Mouse (Mus musculus): ENCODE data around the gene Ndrg3. TPM values are rescaled to one million over a fixed set of nuclear protein-coding genes. Genes with fewer than 3 reads are reported as not detected.

The Ndrg3 gene
- total RNA-seq, 2 experiments from 2014 or later: 25.1 to 25.7 TPM

DNA sequence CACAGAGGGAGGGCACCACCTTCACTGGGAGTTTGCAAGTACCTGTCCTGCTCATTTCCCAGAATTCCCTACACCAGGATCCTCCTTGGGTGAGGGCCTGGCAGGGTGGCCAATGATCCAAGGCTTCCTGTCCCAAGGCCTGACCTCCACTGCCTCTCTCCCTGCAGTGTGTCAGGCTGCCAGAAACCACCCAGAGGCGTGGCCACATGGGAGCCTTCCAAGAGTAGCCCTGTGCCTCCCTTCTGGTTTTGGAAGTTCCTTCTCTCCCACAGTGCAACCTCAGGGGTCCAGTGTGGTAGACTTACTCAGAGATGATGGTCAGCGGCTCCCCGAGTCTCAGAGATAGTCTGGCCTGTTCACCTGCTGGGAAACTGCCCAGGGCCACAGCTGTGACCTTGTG lies 112.3 kb downstream of the Ndrg3 start:
- ATAC-seq (replicated peaks; ENCODE audit: poor library complexity, severe bottlenecking): no peak

DNA sequence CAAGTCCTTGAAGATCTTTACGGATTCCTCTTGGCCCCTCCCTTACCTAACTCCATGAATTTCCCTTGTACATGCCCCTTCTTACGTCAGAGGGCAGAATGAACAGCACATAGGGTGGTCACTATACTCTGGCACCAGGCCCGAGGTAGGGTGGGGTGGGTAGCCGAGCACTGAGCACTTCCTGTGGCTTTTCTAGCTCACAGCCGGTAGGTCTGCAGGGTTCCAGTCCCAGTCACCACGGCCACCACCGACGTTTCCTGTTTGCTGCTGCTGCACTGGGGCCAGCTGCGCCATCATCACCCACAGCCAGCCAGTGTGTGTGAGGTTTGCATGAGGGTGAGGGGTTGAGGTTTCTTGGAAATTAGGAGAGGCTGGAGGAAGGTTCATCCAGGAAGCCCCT lies 114.1 kb downstream of the Ndrg3 start:
- peak; percentile 78 for ATAC-seq (replicated peaks; ENCODE audit: poor library complexity, severe bottlenecking)

Other genes with a start within 250 kb of the Ndrg3 start
- not detected in 2 replicates for gene Myl9, start 216.6 kb downstream of the Ndrg3 start, total RNA-seq (2014; fragmentation: Nextera tagmentation)
- not detected in 2 replicates for gene Myl9, start 216.6 kb downstream of the Ndrg3 start, total RNA-seq (2017)
- gene Tgif2, start 152.0 kb downstream of the Ndrg3 start, total RNA-seq (2014; fragmentation: Nextera tagmentation): 5.3 and 13.0 TPM in 2 replicates
- gene Tgif2, start 152.0 kb downstream of the Ndrg3 start, total RNA-seq (2017): 11.8 and 13.4 TPM in 2 replicates
- gene 4930518I15Rik, start 134.1 kb downstream of the Ndrg3 start, total RNA-seq (2014; fragmentation: Nextera tagmentation): 0.43 and 1.1 TPM in 2 replicates
- 0.41 and 0.47 TPM in 2 replicates for gene 4930518I15Rik, start 134.1 kb downstream of the Ndrg3 start, total RNA-seq (2017)
- 308 and 310 TPM in 2 replicates for gene Rab5if, start 128.9 kb downstream of the Ndrg3 start, total RNA-seq (2014; fragmentation: Nextera tagmentation)
- 250 and 257 TPM in 2 replicates for gene Rab5if, start 128.9 kb downstream of the Ndrg3 start, total RNA-seq (2017)
- not detected in 2 replicates for gene Sla2, start 104.9 kb downstream of the Ndrg3 start, total RNA-seq (2014; fragmentation: Nextera tagmentation)
- gene Sla2, start 104.9 kb downstream of the Ndrg3 start, total RNA-seq (2017): 1.1 and 1.2 TPM in 2 replicates
- 17.8 and 23.9 TPM in 2 replicates for gene Dsn1, start 15.1 kb upstream of the Ndrg3 start, total RNA-seq (2014; fragmentation: Nextera tagmentation)
- gene Dsn1, start 15.1 kb upstream of the Ndrg3 start, total RNA-seq (2017): 36.9 and 50.6 TPM in 2 replicates
- 4.4 and 5.7 TPM in 2 replicates for gene Soga1, start 87.2 kb upstream of the Ndrg3 start, total RNA-seq (2014; fragmentation: Nextera tagmentation)
- 2.5 TPM in 2 replicates for gene Soga1, start 87.2 kb upstream of the Ndrg3 start, total RNA-seq (2017)
- gene Tldc2, start 95.0 kb upstream of the Ndrg3 start, total RNA-seq (2014; fragmentation: Nextera tagmentation): not detected in 2 replicates
- gene Tldc2, start 95.0 kb upstream of the Ndrg3 start, total RNA-seq (2017): not detected in 2 replicates
- 65.3 and 71.3 TPM in 2 replicates for gene Samhd1, start 143.2 kb upstream of the Ndrg3 start, total RNA-seq (2014; fragmentation: Nextera tagmentation)
- 77.6 and 88.2 TPM in 2 replicates for gene Samhd1, start 143.2 kb upstream of the Ndrg3 start, total RNA-seq (2017)
- gene Rbl1, start 212.5 kb upstream of the Ndrg3 start, total RNA-seq (2014; fragmentation: Nextera tagmentation): 58.6 and 76.1 TPM in 2 replicates
- gene Rbl1, start 212.5 kb upstream of the Ndrg3 start, total RNA-seq (2017): 80.7 and 89.9 TPM in 2 replicates